Mouse (Mus musculus) MEL (cell line): ENCODE measurements at regions not wholly inside any gene's neighbourhood (a gene's known extent, or its start where the extent isn't known, plus 50 kb on each side); places are given as distances from the start of the nearest gene placed in this dataset.

ENCODE experiments used
- DNase-seq: peaks from one replicate; pipeline ENCODE4 v3.0.0; 2011; ENCODE audit warnings: low read depth, low spot score
- H3K27ac ChIP-seq: 2 replicates; pipeline ENCODE4 v1.5.1; 2012; ENCODE audit warnings: low read depth, mild to moderate bottlenecking, control low read depth, low read length, moderate library complexity; ENCODE audit not compliant: control insufficient read depth
- H3K27me3 ChIP-seq, 2 experiments: fragments of 150-350 bp in 1 of 2; sonication (generic) in 1 of 2; 2 replicates each; pipeline ENCODE4 v1.6.1; 2012; ENCODE audit warnings: low read length in 2 of 2, mild to moderate bottlenecking in 2 of 2, improper control_type of control experiment in 1 of 2, moderate library complexity in 1 of 2; ENCODE audit not compliant: insufficient read depth in 2 of 2, control insufficient read depth in 1 of 2
- H3K36me3 ChIP-seq, 2 experiments: 2 replicates each; pipeline ENCODE4 v1.6.1; 2012 to 2014; ENCODE audit warnings: low read length in 2 of 2, improper control_type of control experiment in 1 of 2, inconsistent platforms in 1 of 2, mild to moderate bottlenecking in 1 of 2; ENCODE audit not compliant: insufficient read depth in 2 of 2, control insufficient read depth in 1 of 2
- H3K4me1 ChIP-seq, 2 experiments: fragments of 150-350 bp in 1 of 2; sonication (generic) in 1 of 2; 2 replicates each; pipeline ENCODE4 v1.6.1; 2012; ENCODE audit warnings: low read length in 2 of 2, improper control_type of control experiment in 1 of 2, mild to moderate bottlenecking in 1 of 2; ENCODE audit not compliant: insufficient read depth in 2 of 2, control insufficient read depth in 1 of 2
- H3K4me3 ChIP-seq, 2 experiments: fragments of 150-350 bp in 1 of 2; sonication (generic) in 1 of 2; 2 replicates each; pipeline ENCODE4 v1.5.1; 2012; ENCODE audit warnings: low read depth in 2 of 2, low read length in 2 of 2, mild to moderate bottlenecking in 2 of 2, moderate library complexity in 2 of 2, control low read depth in 1 of 2, improper control_type of control experiment in 1 of 2; ENCODE audit not compliant: control insufficient read depth in 1 of 2, insufficient read depth in 1 of 2
- H3K79me2 ChIP-seq: 2 replicates; pipeline ENCODE4 v1.6.1; 2012; ENCODE audit warnings: mild to moderate bottlenecking, low read length, moderate library complexity; ENCODE audit not compliant: control insufficient read depth, poor library complexity, insufficient read depth
- H3K9ac ChIP-seq: 2 replicates; pipeline ENCODE4 v1.6.1; 2012; ENCODE audit warnings: low read depth, mild to moderate bottlenecking, control low read depth, low read length, moderate library complexity; ENCODE audit not compliant: control insufficient read depth, poor library complexity, severe bottlenecking
- H3K9me3 ChIP-seq: fragments of 150-350 bp; sonication (generic); replicated peaks from 2 replicates; pipeline ENCODE4 v1.6.1; 2012; ENCODE audit warnings: mild to moderate bottlenecking, low read length, improper control_type of control experiment, moderate library complexity; ENCODE audit not compliant: insufficient read depth
- CHD2 ChIP-seq: IDR thresholded peaks from 2 replicates; pipeline ENCODE4 v1.6.1; 2011; ENCODE audit warnings: low read length, improper control_type of control experiment
- E2F4 ChIP-seq: IDR thresholded peaks from 2 replicates; pipeline ENCODE4 v1.6.1; 2011; ENCODE audit warnings: low read depth, low read length, improper control_type of control experiment, borderline replicate concordance
- GATA1 ChIP-seq: IDR thresholded peaks from 2 replicates; pipeline ENCODE4 v1.6.1; 2011; ENCODE audit warnings: low read depth, low read length, improper control_type of control experiment
- KAT2A ChIP-seq: conservative IDR thresholded peaks from 2 replicates; pipeline ENCODE4 v1.6.1; 2012; ENCODE audit warnings: low read depth, low read length, improper control_type of control experiment, inconsistent platforms
- MAFK ChIP-seq: IDR thresholded peaks from 2 replicates; pipeline ENCODE4 v1.6.1; 2011; ENCODE audit warnings: low read depth, mild to moderate bottlenecking, low read length, improper control_type of control experiment, borderline replicate concordance
- MAZ ChIP-seq: IDR thresholded peaks from 2 replicates; pipeline ENCODE4 v1.6.1; 2012; ENCODE audit warnings: low read depth, mild to moderate bottlenecking, inconsistent platforms, low read length, improper control_type of control experiment
- MEF2A ChIP-seq: IDR thresholded peaks from 2 replicates; pipeline ENCODE4 v1.6.1; 2014; ENCODE audit warnings: low read depth, mild to moderate bottlenecking, inconsistent platforms, low read length, improper control_type of control experiment; ENCODE audit not compliant: poor library complexity, insufficient replicate concordance, severe bottlenecking; ENCODE audit errors: extremely low read depth
- MYC ChIP-seq: IDR thresholded peaks from 2 replicates; pipeline ENCODE4 v1.6.1; 2011; ENCODE audit warnings: low read depth, mild to moderate bottlenecking, low read length, improper control_type of control experiment, moderate library complexity
- POLR2AphosphoS2 ChIP-seq: IDR thresholded peaks from 2 replicates; pipeline ENCODE4 v1.6.1; 2011; ENCODE audit warnings: low read length, improper control_type of control experiment
- RCOR1 ChIP-seq: IDR thresholded peaks from 2 replicates; pipeline ENCODE4 v1.6.1; 2012; ENCODE audit warnings: low read depth, mild to moderate bottlenecking, inconsistent platforms, low read length, improper control_type of control experiment
- TAL1 ChIP-seq: IDR thresholded peaks from 2 replicates; pipeline ENCODE4 v1.6.1; 2012; ENCODE audit warnings: mild to moderate bottlenecking, inconsistent platforms, low read length, moderate library complexity, mixed read lengths
- TCF12 ChIP-seq: IDR thresholded peaks from 2 replicates; pipeline ENCODE4 v1.6.1; 2014; ENCODE audit warnings: low read depth, mild to moderate bottlenecking, inconsistent platforms, low read length, improper control_type of control experiment, moderate library complexity
- UBTF ChIP-seq: IDR thresholded peaks from 2 replicates; pipeline ENCODE4 v1.6.1; 2012; ENCODE audit warnings: low read depth, mild to moderate bottlenecking, inconsistent platforms, low read length, improper control_type of control experiment, moderate library complexity, borderline replicate concordance; ENCODE audit not compliant: insufficient read depth
- USF2 ChIP-seq, 2 experiments: IDR thresholded peaks; 2 replicates each; pipeline ENCODE4 v1.6.1; 2011 to 2012; ENCODE audit warnings: improper control_type of control experiment in 2 of 2, low read length in 2 of 2, borderline replicate concordance in 1 of 2, inconsistent platforms in 1 of 2, low read depth in 1 of 2, mild to moderate bottlenecking in 1 of 2; ENCODE audit not compliant: insufficient read depth in 1 of 2

DNA sequence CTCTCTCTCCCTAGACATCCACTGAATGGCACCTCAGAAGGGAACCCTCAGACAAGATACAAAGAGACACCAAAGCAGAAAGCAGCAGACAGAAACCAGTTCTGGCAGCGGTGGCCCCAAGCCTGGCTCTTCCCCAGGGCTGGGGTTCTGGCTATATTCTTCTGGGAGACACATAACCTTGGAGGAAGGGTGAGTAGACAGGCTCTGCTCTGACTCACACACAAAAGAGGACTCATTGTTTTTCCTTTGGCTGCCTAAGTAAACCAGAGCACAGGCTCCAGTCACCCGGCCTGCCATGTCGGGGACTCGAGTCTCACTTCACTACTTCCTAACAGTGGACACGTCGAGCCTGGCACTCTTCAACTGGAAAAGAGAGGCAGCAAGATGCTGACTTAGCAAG is 55.8 kb upstream of the Arntl start:
- Histone ChIP-seq H3K36me3 (no peaks in the 10 kb centered on the region), H3K4me1 (0 out of 4 replicates have a peak, but pooled peaks cover 0 to 4% of the 10 kb centered on the region in 2 experiments), H3K4me3 (no peak overlapping the region), H3K9ac (no peak overlapping the region), H3K27me3 (no peaks in the 10 kb centered on the region), H3K79me2 (no peaks in the 10 kb centered on the region), H3K27ac (no peak overlapping the region), H3K9me3 (no peaks in the 10 kb centered on the region)
- TF ChIP-seq RCOR1 (no peak), TCF12 (no peak)
- no peak for DNase-seq

DNA sequence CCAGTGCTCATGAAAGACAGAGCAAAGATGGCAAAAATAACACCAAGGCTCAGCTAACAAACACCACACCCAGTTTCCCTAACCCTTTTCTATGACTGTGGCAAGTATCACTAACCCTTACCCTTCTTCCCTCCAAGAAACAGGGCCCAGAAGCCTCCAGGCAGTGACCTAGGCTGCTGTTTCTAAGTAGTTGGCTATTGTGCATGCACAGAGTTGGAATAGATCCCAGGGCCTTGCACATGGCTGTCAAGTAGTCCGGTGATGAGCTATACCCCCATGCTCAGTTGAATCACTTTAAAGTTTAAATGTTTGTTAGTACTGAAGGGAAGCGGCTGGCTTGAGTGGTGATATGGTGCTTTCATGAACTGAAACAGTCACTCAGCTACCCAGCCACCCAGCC is 53.9 kb upstream of the Arntl start:
- Histone ChIP-seq H3K27me3 (no peaks in the 10 kb centered on the region), H3K9me3 (no peaks in the 10 kb centered on the region), H3K9ac (no peak overlapping the region), H3K36me3 (no peaks in the 10 kb centered on the region), H3K4me3 (no peak overlapping the region), H3K4me1 (no peaks in the 10 kb centered on the region), H3K79me2 (no peaks in the 10 kb centered on the region), H3K27ac (no peak overlapping the region)
- DNase-seq, result no peak
- TF ChIP-seq MEF2A, result no peak
- no peak for TF ChIP-seq MAFK
- no peak for TF ChIP-seq UBTF
- no peak for TF ChIP-seq MYC
- TF ChIP-seq GATA1, result no peak
- TF ChIP-seq USF2 (IDR thresholded peaks at IDR 0.05; ENCODE audit: borderline replicate concordance in 1 of 2, insufficient read depth in 1 of 2, low read depth in 1 of 2, low read length in 2 of 2), result no peak

DNA sequence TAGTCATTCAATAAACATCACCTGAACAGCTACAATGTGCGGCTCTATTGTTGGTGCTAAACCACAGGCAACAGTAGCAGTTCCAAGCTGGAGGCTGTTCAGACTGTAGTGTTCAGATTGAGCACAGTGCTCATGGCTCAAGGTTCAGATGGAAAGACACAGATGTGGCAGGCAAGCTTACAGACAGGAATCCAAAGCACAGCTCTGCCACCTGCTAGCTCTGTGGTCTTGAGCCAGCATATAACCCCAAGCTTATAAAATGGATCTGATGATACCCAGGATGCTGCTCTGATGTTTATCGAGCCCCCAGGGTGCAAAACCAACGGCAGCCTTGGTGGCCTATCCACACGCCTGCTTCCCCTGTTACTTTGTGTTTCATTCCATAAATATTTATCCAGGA is 53.2 kb upstream of the Arntl start:
- Histone ChIP-seq H3K27me3 (no peaks in the 10 kb centered on the region), H3K36me3 (no peaks in the 10 kb centered on the region)

More for the DNA sequence above, 53.2 kb upstream of the Arntl start:
- no peak overlapping the region for H3K4me3 ChIP-seq
- TF ChIP-seq CHD2 (no peak), TAL1 (no peak), E2F4 (no peak), MYC (no peak), KAT2A (no peak), TCF12 (no peak), MAFK (no peak), POLR2AphosphoS2 (no peak), MAZ (no peak)
- TF ChIP-seq, all 39 proteins: peak for 0
- Histone ChIP-seq H3K79me2 (no peaks in the 10 kb centered on the region), H3K27ac (no peak overlapping the region), H3K9me3 (no peaks in the 10 kb centered on the region), H3K4me1 (no peaks in the 10 kb centered on the region), H3K9ac (no peak overlapping the region)
- no peak for DNase-seq
